Mouse (Mus musculus) left cerebral cortex, adult 8-10 months (tissue): Measurements from ENCODE around the gene Stx12. TPM values are rescaled to one million over a fixed set of nuclear protein-coding genes. Genes with fewer than 3 reads are reported as not detected.

Experiments
- total RNA-seq, 4 experiments: library from RNA; stranded (reverse); gene quantifications; 2 replicates each; pipeline ENCODE4 v1.2.4; 2022

Stx12 gene
- total RNA-seq, 4 experiments from 2014 or later = 97.6 to 103 (median 98.8) TPM

Other genes starting within 250 kb of the Stx12 start
- gene Eya3, start 245.5 kb downstream of the Stx12 start, total RNA-seq = 10 to 100 TPM; 29.2 to 36.5 (median 32.4) TPM
- gene Xkr8, start 152.0 kb downstream of the Stx12 start, total RNA-seq = 1 to 10 TPM; 3.4 to 6.6 (median 4.9) TPM
- 1 to 10 TPM; 4.6 to 6.9 (median 6.2) TPM for gene Smpdl3b, start 127.3 kb downstream of the Stx12 start, total RNA-seq
- 10 to 100 TPM; 14.5 to 18.1 (median 15.5) TPM for gene Rpa2, start 116.2 kb downstream of the Stx12 start, total RNA-seq
- 1 to 10 TPM in 2 of 4 experiments, under 1 TPM in 2; 0.70 to 2.3 (median 1.5) TPM for gene Themis2, start 88.1 kb downstream of the Stx12 start, total RNA-seq
- gene Ppp1r8, start 41.3 kb downstream of the Stx12 start, total RNA-seq = 10 to 100 TPM; 37.8 to 43.7 (median 42.0) TPM
- gene Fam76a, start 38.0 kb upstream of the Stx12 start, total RNA-seq = 10 to 100 TPM; 46.4 to 64.0 (median 61.0) TPM
- 1 to 10 TPM in 2 of 4 experiments, under 1 TPM in 2; 0.17 to 1.1 (median 0.82) TPM for gene Fgr, start 89.6 kb upstream of the Stx12 start, total RNA-seq
- gene Ahdc1, start 126.8 kb upstream of the Stx12 start, total RNA-seq = 100 to 1,000 TPM in 2 of 4 experiments, 10 to 100 TPM in 2; 95.7 to 104 (median 99.7) TPM
- 10 to 100 TPM; 27.4 to 42.1 (median 38.9) TPM for gene Wasf2, start 246.0 kb upstream of the Stx12 start, total RNA-seq